Mouse (Mus musculus) G1E-ER4 (cell line): ENCODE results near the gene Olfr78. TPM values are rescaled to one million over a fixed set of nuclear protein-coding genes. Genes with fewer than 3 reads are reported as not detected.

ENCODE experiments used
- GATA1 ChIP-seq: IDR thresholded peaks from one replicate; pipeline ENCODE4 v1.8.0; 2012; ENCODE audit warnings: low read length, inconsistent platforms
- polyA plus RNA-seq: library from polyadenylated mRNA; stranded (reverse); fragments of >175 nt; gene quantifications from 2 replicates; pipeline ENCODE4 v1.2.3, GENCODE M21; 2012

The Olfr78 gene
- not detected in 2 replicates for polyA plus RNA-seq

DNA sequence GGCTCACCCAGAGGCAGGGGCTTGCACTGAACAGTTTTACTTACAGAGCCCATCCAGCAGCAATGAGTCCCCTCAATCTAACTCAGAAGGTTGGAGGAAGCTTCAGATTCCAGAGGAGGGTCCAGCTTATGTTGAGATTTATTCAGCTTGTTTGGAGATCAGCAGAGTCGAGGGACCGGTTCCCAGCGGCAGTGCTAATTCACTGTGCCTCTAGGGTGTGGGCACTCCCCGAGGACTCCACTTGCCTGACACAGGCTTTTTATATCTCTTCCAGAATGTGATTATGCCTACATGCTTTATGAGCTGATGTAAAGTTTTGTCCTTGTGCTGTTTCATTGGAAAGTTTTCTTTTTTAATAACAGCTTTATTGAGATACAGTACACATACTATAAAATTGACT lies at the start of gene Olfr78, which contains the start of gene Olfr560:
TSS of gene Olfr78 (minus strand) at position 206 of the 400 bp plus-strand sequence.
TSS of gene Olfr560 (minus strand) at position 101 of the 400 bp plus-strand sequence.
- no peak for TF ChIP-seq GATA1

DNA sequence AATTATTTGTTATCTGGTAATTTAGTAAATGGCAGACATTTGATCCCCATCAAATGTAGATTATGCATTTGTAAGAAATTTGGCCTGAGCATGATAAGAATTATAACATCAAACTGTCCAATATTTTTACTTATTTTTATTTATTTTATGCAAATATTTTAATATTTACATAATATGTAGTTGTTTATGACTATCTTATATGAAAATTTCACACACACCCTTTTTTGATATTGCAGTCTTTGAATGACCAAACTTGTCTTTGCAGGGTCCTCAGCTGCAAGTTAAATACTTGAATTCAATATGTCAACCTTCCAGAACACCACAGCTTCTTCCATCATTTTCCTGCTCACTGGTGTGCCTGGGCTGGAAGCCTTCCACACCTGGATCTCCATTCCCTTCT lies 43.9 kb upstream of the Olfr78 start, which contains the start of gene Olfr564:
TSS of gene Olfr564 (plus strand) at position 301 of the 400 bp plus-strand sequence.
- TF ChIP-seq GATA1: no peak

DNA sequence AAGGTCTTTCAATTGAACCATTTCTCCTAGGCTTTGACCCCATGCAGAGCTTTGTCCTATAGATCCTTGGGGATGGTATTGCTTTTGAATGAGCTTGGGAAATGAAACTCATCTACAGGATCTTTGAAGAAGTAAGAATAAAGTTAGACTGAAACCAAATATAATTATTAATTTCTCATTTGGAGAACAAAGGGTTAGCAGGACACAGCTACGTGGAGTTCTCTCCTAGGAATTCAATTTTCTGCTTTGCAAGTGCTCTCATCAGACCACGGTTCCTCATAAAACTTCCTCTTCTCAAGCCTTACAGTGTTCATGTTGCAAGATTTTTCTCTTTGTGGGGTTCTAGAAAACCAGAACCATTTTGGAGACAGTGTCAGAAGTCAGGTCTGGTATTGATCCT lies 11.7 kb upstream of the Olfr78 start, which contains the start of gene Olfr561:
TSS of gene Olfr561 (plus strand) at position 301 of the 400 bp plus-strand sequence.
- TF ChIP-seq GATA1: no peak

DNA sequence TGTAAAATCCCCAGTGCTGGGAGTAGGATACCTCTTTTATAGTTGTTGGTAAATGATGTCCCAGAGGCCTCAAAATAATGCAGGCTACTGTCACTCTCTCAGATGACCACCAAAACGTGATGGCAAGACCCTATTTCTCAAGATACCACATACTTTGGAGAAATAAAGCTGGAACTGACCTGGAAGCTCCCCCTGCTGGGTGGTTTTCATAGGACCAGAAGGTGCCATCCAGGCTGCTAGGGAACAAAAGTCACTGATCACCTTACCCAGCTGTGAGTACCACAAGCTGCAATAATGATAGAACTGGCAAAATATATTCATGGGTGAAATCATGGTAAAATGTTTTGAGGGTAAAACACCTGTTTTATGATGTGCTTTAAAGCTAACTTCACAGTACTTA lies 7.2 kb downstream of the Olfr78 start:
- no peak for TF ChIP-seq GATA1

DNA sequence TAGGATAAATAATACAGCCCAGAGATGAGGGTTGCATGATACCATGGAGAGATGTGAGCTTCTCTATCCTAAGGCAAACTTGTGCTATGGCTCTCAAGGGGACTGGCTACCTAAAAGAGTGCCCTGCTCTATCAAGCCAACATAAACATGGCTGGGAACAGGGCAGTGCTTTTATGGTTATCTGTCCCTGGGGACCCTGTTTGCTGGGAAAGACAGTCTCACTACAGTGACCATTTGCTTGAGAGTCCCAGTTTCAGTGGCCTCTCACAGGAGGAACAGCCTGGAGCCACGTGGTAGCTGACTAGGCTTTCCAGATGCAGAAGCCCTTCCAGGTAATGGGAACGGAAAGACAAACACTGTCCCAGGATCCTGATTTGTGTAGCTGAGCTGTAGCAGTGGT lies 21.6 kb downstream of the Olfr78 start:
- no peak for TF ChIP-seq GATA1

DNA sequence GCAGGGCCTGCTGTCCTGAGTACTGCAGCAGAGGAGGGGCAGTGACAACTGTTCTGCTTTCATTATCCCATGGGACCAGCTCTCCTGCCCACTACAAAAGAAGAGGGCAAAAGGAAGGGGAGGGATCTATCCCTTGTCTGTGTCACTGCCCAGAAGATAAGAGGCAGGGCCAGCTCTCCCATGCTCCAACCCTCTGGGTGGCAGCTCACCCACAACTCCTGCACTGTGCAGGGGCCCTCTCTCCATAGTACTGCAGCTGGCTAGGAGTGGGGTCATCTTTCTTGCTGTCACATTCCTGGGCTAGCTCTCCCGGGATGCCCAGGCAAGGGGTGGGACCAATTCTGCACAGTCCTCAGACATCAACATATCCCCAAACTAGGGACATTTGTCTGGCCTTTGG lies 25.5 kb downstream of the Olfr78 start:
- TF ChIP-seq GATA1: no peak

DNA sequence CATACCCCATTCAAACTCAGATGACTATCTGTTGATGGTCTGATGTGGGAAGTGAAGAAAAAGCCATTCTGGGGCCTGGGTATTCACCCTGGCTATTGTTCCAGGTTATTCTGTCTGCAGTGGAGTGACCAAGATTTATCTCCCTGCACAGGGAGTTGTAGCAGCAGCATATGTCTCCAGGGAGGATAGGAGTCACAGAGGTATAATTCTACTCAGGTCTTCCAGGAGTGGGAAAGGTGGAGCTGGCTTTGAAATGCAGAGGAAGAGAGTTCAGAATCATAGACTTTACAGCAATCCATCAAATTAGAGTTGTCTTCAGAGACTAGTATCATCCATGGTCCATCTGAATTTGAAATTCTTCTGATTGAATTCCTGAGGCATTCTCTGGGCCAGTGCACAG lies 31.9 kb downstream of the Olfr78 start, which contains the start of gene Olfr559:
TSS of gene Olfr559 (minus strand) at position 101 of the 400 bp plus-strand sequence.
- TF ChIP-seq GATA1: no peak

DNA sequence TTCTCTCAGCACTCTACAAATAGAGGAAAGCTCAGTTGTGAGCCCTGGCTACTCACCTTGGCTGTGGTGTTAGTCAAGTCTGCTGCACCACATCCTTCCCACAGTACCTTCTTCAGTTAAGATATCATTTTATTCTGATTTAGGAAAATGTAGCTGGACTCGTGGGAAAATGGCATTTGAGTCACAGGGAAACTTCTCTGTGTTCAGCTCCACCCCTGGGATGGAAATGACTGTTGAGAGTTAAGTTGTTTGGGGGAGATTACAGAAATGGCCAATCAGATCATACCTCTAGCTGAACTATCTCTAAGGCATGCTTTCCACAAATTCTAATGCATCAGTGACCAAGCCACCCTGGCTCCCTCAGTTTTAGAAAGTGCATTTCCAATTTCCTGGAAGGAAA lies 40.3 kb downstream of the Olfr78 start, which contains the start of gene Olfr33:
TSS of gene Olfr33 (minus strand) at position 101 of the 400 bp plus-strand sequence.
- no peak for TF ChIP-seq GATA1

DNA sequence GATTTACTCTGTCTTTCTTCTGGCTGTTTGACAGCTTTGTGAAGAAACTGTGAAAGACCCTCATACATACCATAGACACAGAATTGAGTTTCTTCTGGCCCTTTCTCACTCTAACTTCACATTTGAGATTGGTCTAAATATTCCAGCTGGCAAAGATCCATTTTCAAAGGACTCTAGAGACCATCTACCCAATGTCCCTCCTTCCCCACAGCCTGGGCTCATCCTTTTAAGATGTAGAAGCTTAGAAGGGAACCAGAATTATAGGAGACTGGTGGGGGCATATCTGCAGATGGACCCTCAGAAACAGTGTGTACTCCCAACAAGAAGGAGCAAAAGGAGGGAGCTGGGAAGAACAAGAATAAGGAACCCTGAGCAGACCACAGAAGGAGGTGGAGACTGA lies 57.4 kb downstream of the Olfr78 start, which contains the start of gene Olfr558:
TSS of gene Olfr558 (plus strand) at position 301 of the 400 bp plus-strand sequence.
- no peak for TF ChIP-seq GATA1

DNA sequence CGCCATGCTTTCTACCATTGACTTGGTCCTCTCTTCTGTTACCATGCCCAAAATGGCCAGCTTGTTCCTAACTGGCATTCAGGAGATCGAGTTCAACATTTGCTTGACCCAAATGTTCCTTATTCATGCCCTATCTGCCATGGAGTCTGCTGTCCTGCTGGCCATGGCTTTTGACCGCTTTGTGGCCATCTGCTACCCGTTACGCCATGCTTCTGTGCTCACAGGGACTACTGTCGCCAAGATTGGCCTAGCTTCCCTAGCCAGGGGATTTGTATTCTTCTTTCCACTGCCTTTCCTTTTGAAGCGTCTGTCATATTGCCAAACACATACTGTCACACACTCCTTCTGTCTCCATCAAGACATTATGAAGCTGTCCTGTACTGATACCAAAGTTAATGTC lies 60.8 kb downstream of the Olfr78 start:
- no peak for TF ChIP-seq GATA1

DNA sequence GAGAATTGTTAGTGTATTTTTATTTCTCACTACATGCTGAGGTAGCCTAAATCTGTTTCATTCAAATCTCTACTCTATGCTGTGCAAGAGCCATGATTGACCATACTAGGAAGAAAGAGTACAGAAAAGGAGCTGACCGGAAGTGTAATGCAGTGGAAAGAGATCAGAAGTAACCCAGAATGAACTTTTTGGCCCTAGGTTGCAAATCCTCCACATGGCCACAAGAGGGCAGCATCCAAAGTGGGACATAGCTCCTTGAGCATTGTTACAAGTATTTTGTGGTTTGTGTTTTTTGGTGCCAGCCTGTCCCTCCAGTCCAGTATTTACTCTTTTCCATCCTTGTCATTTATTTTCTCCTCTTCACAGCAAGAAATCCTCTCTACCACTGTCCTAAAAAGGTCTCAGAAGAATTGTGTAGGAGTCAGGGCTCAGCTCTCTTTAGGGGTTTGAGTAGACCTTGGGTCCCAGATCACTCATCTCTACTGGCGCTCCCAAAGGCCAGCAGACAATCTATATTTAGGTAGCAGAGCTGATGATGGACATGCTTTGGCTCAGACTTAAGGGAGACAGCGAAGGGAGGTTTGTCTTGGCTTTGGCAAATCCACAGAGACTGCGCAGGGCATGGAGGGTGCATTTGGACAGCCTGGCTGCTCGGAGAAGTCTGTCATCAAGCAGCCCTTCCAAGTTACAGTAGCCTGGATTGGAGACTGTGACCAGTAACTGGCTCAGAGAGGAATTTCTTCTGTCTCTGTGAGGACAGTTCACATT lies 63.7 kb downstream of the Olfr78 start, which contains the start of gene Olfr557:
TSS of gene Olfr557 (plus strand) at position 553 of the 768 bp plus-strand sequence.
- TF ChIP-seq GATA1: no peak

Other genes with a start within 250 kb of the Olfr78 start
- gene Olfr547, start 224.7 kb downstream of the Olfr78 start, polyA plus RNA-seq: not detected in 2 replicates
- not detected in 2 replicates for gene Olfr548-ps1, start 218.6 kb downstream of the Olfr78 start, polyA plus RNA-seq
- not detected in 2 replicates for gene Olfr549, start 209.6 kb downstream of the Olfr78 start, polyA plus RNA-seq
- 2.4 and 5.2 TPM in 2 replicates for gene Trim21, start 194.0 kb downstream of the Olfr78 start, polyA plus RNA-seq
- not detected in 2 replicates for gene Olfr550, start 188.0 kb downstream of the Olfr78 start, polyA plus RNA-seq
- gene Olfr551, start 167.6 kb downstream of the Olfr78 start, polyA plus RNA-seq: not detected in 2 replicates
- gene Olfr552, start 161.7 kb downstream of the Olfr78 start, polyA plus RNA-seq: not detected in 2 replicates
- not detected in 2 replicates for gene Olfr553, start 141.3 kb downstream of the Olfr78 start, polyA plus RNA-seq
- not detected in 2 replicates for gene Olfr554, start 121.0 kb downstream of the Olfr78 start, polyA plus RNA-seq
- gene Olfr555, start 100.6 kb downstream of the Olfr78 start, polyA plus RNA-seq: not detected in 2 replicates
- gene Olfr556, start 94.6 kb downstream of the Olfr78 start, polyA plus RNA-seq: not detected in 2 replicates
- 1.8 and 1.9 TPM in 2 replicates for gene Trim68, start 72.1 kb downstream of the Olfr78 start, polyA plus RNA-seq
- not detected in 2 replicates for gene Olfr557, start 63.6 kb downstream of the Olfr78 start, polyA plus RNA-seq
- not detected in 2 replicates for gene Olfr558, start 57.3 kb downstream of the Olfr78 start, polyA plus RNA-seq
- not detected in 2 replicates for gene Olfr33, start 40.4 kb downstream of the Olfr78 start, polyA plus RNA-seq
- not detected in 2 replicates for gene Olfr559, start 32.0 kb downstream of the Olfr78 start, polyA plus RNA-seq
- not detected in 2 replicates for gene Olfr560, start 105 bp downstream of the Olfr78 start, polyA plus RNA-seq
- not detected in 2 replicates for gene Olfr561, start 11.8 kb upstream of the Olfr78 start, polyA plus RNA-seq
- gene Olfr564, start 44.0 kb upstream of the Olfr78 start, polyA plus RNA-seq: not detected in 2 replicates
- gene Olfr566, start 99.3 kb upstream of the Olfr78 start, polyA plus RNA-seq: not detected in 2 replicates
- not detected in 2 replicates for gene Olfr568, start 117.7 kb upstream of the Olfr78 start, polyA plus RNA-seq
- not detected in 2 replicates for gene Olfr569, start 131.4 kb upstream of the Olfr78 start, polyA plus RNA-seq
- gene Olfr570, start 135.1 kb upstream of the Olfr78 start, polyA plus RNA-seq: not detected in 2 replicates
- gene Olfr571, start 158.1 kb upstream of the Olfr78 start, polyA plus RNA-seq: not detected in 2 replicates
- gene Olfr572, start 164.9 kb upstream of the Olfr78 start, polyA plus RNA-seq: not detected in 2 replicates
- gene Olfr573-ps1, start 183.1 kb upstream of the Olfr78 start, polyA plus RNA-seq: not detected in 2 replicates
- gene Olfr574, start 189.0 kb upstream of the Olfr78 start, polyA plus RNA-seq: not detected in 2 replicates
- gene Olfr575, start 199.3 kb upstream of the Olfr78 start, polyA plus RNA-seq: not detected in 2 replicates
- not detected in 2 replicates for gene Olfr576, start 203.2 kb upstream of the Olfr78 start, polyA plus RNA-seq
- not detected in 2 replicates for gene Olfr577, start 216.5 kb upstream of the Olfr78 start, polyA plus RNA-seq
- gene Olfr578, start 229.9 kb upstream of the Olfr78 start, polyA plus RNA-seq: not detected in 2 replicates